Mouse (Mus musculus): ENCODE results near the gene Rps6kb2.

Gene Rps6kb2

GRCm38 (mm10) chr19:4155223-4156072 lies 7.7 kb downstream of the Rps6kb2 start:
- DNase-seq (ENCODE audit: low read depth in 2 of 2, low spot score in 2 of 2): no peak

- DNase-seq (ENCODE audit: low read depth in 2 of 2, low spot score in 2 of 2): peak; percentile 39 to 47
These were observed 8.5 kb downstream of the Rps6kb2 start for GRCm38 (mm10) chr19:4154437-4155222.

- DNase-seq (ENCODE audit: low read depth in 2 of 2, low spot score in 2 of 2): no peak
These were observed 9.9 kb downstream of the Rps6kb2 start, which contains the start of gene Ptprcap for GRCm38 (mm10) chr19:4153232-4153654. Ptprcap (plus strand) TSS chr19:4153604.

GRCm38 (mm10) chr19:4152445-4153231 lies 10.5 kb downstream of the Rps6kb2 start:
- no peak for DNase-seq (ENCODE audit: low read depth in 2 of 2, low spot score in 2 of 2)

- no peak for DNase-seq (ENCODE audit: low read depth in 2 of 2, low spot score in 2 of 2)
These were observed 11.3 kb downstream of the Rps6kb2 start for GRCm38 (mm10) chr19:4151898-4152297.

- DNase-seq (ENCODE audit: low read depth in 2 of 2, low spot score in 2 of 2): no peak
These were observed 11.7 kb downstream of the Rps6kb2 start for GRCm38 (mm10) chr19:4151488-4151860.

- no peak for DNase-seq (ENCODE audit: low read depth in 2 of 2, low spot score in 2 of 2)
These were observed 12.3 kb downstream of the Rps6kb2 start for GRCm38 (mm10) chr19:4150567-4151487.

GRCm38 (mm10) chr19:4149764-4150461 lies 13.2 kb downstream of the Rps6kb2 start:
- no peak for DNase-seq (ENCODE audit: low read depth in 2 of 2, low spot score in 2 of 2)

- no peak for DNase-seq (ENCODE audit: low read depth in 2 of 2, low spot score in 2 of 2)
These were observed 13.9 kb downstream of the Rps6kb2 start for GRCm38 (mm10) chr19:4149283-4149682.

- DNase-seq (ENCODE audit: low read depth in 2 of 2, low spot score in 2 of 2): no peak
These were observed 14.3 kb downstream of the Rps6kb2 start for GRCm38 (mm10) chr19:4148819-4149218.

- peak; percentile 86 to 87 for DNase-seq (ENCODE audit: low read depth in 2 of 2, low spot score in 2 of 2)
These were observed 14.7 kb downstream of the Rps6kb2 start, which contains the start of gene Coro1b for GRCm38 (mm10) chr19:4148491-4148806. Coro1b (plus strand) TSS chr19:4148619.

- no peak for DNase-seq (ENCODE audit: low read depth in 2 of 2, low spot score in 2 of 2)
These were observed 15.2 kb downstream of the Rps6kb2 start for GRCm38 (mm10) chr19:4147782-4148490.

- DNase-seq (ENCODE audit: low read depth in 2 of 2, low spot score in 2 of 2): no peak
These were observed 16.1 kb downstream of the Rps6kb2 start for GRCm38 (mm10) chr19:4147022-4147405.

- DNase-seq (ENCODE audit: low read depth in 2 of 2, low spot score in 2 of 2): no peak
These were observed 16.7 kb downstream of the Rps6kb2 start for GRCm38 (mm10) chr19:4146366-4147021.

GRCm38 (mm10) chr19:4145936-4146335 lies 17.2 kb downstream of the Rps6kb2 start:
- no peak for DNase-seq (ENCODE audit: low read depth in 2 of 2, low spot score in 2 of 2)

- DNase-seq (ENCODE audit: low read depth in 2 of 2, low spot score in 2 of 2): no peak
These were observed 18.3 kb downstream of the Rps6kb2 start for GRCm38 (mm10) chr19:4144550-4145498.

- DNase-seq (ENCODE audit: low read depth in 2 of 2, low spot score in 2 of 2): no peak
These were observed 19.3 kb downstream of the Rps6kb2 start, which contains the start of gene Cabp4 for GRCm38 (mm10) chr19:4143759-4144268. Cabp4 (minus strand) TSS chr19:4144033.
